Mouse (Mus musculus) heart, adult 8-10 months (tissue): Measurements from ENCODE around the gene Prickle3. TPM values are rescaled to one million over a fixed set of nuclear protein-coding genes. Genes with fewer than 3 reads are reported as not detected.

Experiments used
- DNase-seq: peaks from one replicate; pipeline ENCODE4 v3.0.0; 2022; ENCODE audit warnings: low spot score
- total RNA-seq, 4 experiments: library from RNA; stranded (reverse); gene quantifications; 2 replicates each; pipeline ENCODE4 v1.2.4; 2022

The Prickle3 gene
- total RNA-seq, result 10 to 100 TPM; 18.8 to 22.2 (median 19.5) TPM

DNA sequence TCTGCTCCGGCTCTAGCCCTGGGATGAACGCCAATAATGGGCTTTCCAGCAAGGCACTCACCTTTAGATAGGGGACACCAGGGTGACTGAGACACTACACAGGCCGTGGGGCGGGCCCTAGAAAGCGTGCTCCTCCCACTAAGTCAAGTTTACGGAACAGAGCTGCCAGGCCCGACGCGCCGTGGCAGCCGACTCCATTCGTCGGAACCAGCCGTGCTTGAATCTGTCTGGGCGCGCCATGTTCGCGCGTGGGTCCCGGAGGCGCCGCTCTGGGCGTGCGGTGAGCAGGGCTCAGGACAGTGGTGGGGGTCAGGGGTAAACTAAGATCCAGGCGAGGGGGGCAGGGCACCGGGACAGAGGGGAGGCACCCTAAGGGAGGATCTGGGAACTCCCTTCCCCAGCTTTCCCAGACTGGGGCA is at the start of gene Prickle3:
Prickle3 (plus strand) TSS at position 40 of the 419 bp plus-strand sequence.
- peak; percentile 64 for DNase-seq

DNA sequence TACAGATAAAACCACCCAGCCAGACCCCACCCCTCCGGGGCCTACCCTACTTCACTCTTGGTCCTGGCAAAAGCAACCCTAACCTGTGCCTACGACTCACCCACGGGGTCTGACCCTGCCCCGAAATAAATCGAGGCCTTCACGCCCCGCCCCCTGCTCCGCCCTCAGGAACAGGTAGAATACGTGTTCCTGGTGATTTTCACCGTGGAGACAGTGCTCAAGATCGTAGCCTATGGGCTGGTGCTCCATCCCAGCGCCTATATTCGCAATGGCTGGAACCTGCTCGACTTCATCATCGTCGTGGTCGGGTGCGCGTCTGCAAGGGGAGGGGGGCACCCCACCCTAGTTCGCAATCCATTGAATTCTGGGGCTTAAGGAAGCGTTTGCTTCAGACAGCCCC is 47.0 kb upstream of the Prickle3 start:
- DNase-seq, result no peak

DNA sequence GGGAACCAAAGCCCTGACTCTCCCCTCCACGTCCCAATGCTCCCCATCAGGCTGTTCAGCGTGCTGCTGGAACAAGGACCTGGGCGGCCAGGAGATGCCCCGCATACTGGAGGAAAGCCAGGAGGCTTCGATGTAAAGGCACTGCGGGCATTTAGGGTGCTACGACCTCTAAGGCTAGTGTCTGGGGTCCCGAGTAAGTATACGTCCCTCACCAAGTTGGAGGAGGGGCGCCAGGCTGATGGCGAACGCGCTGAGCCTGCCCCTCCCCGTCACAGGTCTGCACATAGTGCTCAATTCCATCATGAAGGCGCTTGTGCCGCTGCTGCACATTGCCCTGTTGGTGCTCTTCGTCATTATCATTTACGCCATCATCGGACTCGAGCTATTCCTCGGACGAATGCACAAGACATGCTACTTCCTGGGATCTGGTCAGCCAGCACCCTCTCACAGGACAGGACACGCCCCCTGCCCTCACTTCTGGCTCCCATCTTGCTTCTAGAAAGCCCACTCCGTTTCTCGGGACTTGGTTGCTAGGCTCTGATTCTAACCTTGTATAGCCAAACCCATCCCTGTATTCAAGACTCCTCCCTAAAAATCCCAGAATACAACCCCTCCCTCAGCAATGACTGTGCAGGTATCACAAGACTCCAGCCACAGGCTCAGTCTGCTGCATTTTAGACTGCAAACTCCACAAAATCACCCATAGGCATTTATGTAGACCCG is 46.4 kb upstream of the Prickle3 start:
- no peak for DNase-seq

DNA sequence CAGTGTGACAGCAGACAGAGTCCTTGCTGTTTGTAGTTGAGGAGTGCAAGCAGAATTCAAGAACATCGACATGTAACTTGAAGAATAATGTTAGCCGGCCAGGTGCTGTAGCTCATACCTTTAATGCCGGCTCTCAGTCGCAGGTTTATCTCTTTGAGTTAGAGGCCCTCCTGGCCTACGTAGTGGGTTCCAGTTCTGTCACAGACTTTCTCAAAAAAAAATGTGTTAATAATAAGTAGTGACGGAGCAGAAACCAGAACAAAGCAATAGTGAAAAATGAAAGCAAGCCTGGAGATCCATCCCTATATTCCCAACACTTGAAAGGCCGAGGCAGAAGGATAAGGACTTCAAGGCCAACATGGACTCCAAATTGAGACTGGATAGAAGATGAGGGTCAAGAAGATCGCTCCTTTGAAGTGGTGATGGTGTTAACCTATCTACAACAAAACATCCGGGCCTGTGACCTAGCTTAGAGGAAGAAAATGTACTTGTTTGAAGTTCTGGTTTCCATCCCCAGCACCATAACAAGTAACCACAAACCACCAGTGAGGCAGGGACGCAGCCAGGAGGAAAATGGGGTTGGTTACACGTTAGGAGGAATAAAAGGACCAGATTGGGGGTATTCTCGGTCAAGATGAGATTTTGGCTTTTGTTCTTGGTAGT is 39.0 kb upstream of the Prickle3 start:
- DNase-seq, result no peak

DNA sequence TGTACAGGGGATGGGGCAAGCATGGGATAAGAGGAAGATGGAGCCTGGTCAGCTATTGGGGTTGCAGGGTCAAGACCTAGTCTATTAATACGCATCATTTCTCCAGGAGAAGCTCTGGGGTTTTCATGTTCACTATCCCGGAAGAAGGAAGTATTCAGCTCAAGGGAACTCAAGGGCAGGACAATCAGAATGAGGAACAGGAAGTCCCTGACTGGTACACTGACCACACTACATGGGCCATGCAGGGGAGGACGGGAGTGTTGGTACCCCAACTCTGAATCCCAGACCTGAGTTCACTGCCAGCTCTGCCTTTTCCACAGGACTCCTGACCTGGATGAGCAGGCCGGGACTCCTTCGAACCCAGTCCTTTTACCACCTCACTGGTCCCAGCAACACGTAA is 24.5 kb upstream of the Prickle3 start:
- DNase-seq, result no peak

DNA sequence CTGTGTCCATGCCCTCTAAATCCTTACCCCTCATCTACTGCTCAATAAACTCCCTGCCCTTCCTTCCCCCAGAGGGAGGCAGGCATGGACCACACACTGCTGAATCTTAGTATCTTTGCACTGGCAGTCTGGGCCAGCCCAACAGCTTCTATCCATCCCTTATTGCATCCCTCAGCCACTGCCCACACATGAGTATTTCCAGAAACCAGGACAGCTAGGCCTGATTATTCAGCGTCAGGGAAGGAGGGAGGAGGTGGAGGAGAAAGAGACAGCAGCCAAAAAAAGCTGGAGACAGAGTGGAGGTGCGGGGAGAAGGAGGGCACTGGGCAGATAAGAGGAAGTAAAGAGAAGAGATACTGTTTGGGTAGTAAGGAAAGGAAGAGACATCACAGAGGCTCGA is 22.0 kb upstream of the Prickle3 start:
- DNase-seq, result no peak

DNA sequence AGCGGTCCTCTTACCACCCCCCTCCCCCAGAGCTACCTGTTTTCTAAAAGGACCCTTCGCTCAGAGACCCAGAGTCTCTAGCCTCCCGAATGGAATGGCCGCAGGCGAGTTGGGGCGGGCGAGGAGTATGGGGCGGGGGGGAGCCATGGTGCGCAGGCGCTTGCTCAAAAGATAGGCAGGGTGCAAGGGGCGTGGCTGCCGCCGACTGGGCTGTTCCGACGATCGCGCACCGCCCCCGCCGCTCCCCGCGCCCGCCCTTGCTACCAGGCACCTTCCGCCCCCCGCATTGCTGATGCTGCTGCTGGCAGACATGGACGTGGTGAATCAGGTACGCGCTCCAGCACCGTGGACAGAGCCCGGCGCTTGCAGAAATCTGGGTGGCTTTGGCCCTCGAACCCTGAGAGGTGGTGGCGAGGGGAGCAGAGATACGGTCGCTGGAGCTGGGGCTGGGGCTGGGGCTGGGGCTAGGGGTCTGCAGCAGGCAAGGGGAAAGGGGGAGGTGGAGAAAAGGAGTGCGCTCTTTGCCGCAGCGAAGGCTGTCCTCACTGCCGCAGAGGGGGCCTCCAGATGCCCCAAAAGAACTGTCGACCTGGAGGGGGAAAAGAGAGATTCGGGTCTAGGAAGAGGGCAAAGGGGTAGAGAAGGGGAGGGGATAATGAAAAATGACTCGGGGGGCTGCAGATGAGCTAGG is 18.5 kb upstream of the Prickle3 start, which contains the start of gene Syp:
Syp (plus strand) TSS at position 71 of the 691 bp plus-strand sequence.
- DNase-seq, result peak; percentile 40

DNA sequence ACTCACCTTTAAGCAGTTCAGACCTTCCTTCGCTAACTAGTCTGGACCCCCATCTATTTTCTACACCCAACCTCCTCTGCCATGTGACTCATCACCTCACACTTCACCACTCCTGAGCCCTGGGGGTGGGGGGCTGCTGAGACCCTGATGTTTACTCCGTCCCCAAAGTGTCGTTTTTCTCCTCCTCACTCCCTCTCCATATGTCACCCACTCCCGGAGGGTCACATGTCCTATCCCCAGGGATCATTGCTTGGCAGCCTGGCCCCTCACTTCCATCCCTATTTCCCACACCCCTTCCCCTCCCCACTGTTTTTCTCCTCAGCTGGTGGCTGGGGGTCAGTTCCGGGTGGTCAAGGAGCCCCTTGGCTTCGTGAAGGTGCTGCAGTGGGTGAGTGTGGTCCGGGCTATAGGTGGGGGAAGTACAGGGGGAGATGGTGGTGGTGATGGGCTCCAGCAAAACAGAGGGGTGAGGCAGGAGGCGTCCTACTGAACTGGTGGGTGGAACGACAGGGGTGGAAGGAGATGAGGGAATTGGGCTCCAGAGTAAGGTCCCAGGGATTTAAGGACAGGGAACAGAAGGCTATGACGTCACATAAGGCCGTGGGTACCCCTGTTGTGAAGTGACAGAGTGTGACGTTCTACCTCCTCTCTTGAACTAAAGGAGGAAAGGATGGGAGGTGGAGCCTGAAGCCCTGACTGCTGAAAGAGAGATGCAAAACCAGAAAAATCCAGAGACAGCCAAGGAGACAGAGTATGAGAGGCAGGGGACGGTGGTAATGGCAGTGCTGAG is 17.3 kb upstream of the Prickle3 start:
- DNase-seq, result no peak

DNA sequence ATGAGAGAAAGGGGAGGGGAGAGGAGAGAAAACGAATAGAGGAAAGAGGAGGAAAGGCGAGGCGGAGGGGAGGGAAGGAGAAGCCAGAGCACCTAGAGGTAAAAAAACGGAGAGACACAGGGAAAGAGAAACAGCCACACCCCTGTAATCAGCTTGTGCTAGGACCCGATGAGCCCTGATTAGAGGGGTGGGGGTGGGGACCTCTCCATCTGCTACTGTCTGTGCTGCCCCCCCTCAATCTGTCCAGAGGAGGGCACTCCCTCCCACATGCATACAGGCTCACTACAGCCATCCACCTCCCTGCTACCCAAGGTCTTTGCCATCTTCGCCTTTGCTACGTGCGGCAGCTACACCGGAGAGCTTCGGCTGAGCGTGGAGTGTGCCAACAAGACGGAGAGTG is 16.3 kb upstream of the Prickle3 start:
- DNase-seq, result no peak

DNA sequence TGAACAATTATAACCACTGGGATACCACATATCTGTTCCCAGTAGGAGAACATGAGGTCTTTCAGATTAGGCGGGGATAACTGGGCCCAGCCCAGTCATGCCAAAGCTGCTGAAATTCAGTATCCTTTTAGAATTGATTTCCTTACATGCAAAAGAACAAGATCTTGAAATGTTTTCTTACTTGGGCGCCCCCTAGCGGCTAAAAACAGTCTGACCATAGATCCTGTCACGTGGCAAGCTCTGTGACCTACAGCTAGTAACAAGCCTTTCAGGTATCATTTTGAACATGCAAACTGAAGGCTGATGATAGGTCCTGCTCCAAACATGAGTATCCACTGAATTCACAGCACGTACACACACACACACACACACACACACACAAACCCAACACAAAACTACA is 11.7 kb upstream of the Prickle3 start:
- peak; percentile 78 for DNase-seq

DNA sequence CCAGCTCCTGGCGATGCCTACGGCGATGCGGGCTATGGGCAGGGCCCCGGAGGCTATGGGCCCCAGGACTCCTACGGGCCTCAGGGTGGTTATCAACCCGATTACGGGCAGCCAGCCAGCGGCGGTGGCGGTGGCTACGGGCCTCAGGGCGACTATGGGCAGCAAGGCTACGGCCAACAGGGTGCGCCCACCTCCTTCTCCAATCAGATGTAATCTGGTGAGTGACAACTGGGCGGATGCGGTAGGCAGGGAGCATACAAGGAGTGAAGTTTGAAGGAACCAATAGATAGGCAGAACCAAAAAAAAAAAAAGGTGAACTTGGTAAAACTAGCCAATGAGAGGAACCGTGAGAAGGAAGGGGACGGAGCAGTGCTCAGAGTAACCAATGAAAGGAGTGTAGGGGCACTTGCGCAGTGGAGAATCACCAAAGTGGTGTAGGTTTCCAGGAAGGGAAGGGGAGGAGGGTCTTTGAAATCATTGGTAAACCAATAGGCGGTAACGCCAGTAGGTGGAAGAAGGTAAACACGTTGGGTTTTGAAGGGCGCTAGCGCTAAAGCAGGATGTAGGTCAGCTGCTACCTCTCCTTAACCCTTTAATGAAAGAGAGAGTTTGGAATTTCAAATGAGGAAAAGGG is 8.3 kb upstream of the Prickle3 start:
- peak; percentile 92 for DNase-seq

DNA sequence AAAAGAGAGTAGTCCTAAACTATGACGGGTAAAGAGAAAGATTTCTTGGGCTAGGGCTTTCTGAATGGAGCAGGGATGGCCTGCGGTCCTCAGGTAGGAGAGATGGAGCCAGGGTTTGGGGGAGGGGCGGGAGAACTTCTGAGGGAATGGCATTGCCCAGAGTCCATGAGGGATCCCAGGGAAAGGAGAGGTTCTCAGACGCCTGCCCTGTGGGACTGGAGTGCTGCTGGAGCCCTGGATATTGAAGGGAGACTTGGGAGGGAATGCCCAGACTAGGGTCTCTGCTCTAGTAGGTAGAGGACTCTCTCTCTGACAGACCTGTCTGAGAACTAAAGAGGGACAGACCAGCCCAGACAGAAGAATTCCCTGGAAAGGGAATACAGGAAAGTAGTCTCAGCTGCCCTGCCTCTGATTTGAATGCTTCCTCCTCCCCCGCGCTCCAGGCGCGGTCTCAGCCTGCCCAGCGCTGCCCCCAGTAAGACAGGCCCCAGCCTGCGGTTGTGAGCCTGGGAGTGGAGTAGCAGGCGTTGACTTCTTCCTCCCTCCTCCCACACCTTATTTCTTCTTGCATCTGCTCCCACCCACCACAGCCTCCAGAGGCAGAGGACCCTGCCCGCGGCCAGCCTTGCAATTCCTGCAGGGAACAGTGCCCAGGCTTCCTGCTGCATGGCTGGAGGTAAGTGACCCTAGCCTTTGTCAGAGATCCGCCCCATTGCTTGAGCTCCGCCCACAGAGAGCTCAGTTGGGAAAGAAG is 1.1 kb downstream of the Prickle3 start:
- DNase-seq, result peak; percentile 74

DNA sequence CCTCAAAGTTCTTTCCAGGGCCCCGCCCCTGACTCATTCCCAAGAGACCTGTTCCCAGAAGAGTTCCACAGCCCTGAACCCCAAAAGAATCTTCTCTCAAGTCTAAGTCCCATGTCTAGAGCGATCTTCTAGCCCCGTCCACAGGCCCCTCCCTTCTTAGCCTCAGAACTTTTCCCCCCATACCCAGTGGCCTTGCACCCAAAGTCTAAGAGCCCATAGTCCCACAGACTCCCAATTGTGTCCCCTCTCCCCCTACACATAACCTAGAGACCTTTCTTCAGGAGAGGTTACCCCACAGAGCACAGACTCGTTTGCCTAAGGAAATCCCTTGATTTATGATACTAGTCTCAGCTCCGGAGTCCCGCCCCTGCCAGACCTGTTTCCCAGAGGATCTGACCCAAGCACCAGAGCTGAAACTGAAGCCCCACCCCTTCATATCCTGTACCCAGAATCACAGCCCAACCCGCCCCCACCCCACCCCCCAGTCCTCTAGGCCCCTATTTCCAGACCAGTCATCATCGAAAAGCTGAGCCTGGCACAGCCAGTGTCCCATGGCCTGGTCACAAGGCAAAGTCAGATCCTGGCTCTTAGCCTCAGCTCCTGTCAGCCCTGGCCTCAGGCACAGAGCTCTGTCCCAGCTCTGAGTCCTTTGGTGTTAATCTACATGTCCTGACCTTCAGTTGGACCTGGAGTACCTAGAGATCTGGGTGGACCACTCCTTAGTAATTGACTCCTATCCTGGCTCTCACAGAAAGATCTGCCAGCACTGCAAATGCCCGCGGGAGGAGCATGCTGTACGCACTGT is 1.9 kb downstream of the Prickle3 start:
- peak; percentile 56 for DNase-seq

DNA sequence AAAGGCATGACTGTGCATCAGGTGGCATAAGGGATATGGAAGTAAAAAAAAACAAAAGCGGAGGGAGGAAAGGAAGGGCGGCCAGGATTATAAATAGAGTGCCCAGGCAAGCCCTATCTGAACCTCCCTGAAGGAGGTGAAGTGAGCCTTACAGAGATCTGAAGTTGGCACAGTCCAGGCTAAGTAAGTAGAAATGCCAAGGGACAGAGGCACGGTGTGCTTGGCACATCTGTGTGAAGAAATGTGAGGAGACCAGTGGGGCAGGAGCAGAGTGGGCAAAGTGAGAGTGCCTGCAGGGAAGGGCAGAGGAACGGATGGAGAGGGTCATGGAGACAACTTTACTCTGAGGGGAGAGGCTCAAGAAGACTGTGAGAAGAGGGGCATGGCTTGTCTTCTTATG is 4.0 kb downstream of the Prickle3 start:
- no peak for DNase-seq

DNA sequence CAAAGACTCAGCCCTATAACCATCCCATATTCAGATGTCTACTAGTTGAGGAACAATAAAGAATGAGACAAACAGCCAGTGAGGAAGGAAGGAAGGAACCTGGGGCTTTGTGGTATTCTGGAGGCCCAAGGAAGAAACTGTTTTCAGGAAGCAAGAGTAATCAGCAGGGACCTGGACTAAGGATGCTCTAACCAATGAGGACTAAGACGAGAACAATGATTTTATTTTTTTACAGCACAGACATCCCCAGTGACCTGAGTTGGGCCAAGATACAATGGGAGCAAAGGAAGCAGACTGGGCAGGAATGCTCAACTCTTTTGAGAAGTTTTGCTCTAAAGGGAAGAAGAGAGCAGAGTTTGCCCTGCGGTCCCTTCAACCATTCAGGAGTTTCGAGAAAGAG is 5.9 kb downstream of the Prickle3 start:
- peak; percentile 37 for DNase-seq

DNA sequence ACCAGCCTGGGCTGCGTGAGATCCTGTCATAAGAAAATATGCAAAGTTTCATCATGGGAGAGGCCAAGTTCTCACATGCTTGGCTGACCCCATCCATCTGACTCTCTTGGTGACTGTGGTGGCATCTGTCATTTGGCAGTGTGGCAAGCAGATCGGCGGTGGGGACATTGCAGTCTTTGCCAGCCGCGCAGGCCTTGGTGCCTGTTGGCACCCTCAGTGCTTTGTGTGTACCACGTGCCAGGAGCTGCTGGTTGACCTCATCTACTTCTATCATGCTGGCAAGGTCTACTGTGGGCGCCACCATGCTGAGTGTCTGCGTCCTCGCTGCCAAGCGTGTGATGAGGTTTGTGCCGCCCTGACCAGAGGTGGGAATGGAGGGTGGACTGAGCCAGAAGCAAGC is 7.7 kb downstream of the Prickle3 start:
- peak; percentile 41 for DNase-seq

DNA sequence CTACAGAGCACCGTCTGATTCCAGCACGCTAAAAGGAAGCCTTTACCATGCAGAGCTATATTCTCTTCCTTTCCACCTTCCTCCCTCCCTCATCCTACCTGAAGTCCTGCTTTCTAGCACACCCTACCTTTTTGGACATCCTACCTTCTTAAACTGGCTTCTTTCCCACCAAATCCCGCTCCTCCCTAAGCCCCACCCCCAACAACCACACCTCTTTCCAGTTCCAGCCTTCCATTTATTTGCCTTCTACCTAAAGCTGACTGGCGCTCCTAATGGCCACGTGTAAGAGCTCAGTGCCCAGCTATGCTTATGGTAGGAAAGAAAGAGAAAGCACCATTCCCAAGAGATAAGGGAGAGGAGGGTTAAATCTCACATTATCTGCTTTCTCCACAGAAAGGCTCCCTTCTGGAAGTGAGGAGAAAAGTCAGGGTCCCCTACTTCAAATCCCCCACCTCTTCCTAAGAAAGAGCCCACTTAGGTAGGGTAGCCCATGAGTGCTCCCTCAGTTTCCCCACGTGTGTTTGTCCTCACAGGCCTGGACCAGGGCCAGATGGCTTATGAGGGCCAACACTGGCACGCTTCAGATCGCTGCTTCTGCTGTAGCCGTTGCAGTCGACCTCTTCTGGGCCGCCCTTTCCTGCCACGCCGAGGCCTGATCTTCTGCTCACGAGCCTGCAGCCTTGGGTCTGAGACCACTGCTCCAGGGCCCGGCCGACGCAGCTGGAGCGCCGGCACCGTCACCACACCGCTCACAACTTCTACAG is 8.9 kb downstream of the Prickle3 start:
- DNase-seq, result no peak

DNA sequence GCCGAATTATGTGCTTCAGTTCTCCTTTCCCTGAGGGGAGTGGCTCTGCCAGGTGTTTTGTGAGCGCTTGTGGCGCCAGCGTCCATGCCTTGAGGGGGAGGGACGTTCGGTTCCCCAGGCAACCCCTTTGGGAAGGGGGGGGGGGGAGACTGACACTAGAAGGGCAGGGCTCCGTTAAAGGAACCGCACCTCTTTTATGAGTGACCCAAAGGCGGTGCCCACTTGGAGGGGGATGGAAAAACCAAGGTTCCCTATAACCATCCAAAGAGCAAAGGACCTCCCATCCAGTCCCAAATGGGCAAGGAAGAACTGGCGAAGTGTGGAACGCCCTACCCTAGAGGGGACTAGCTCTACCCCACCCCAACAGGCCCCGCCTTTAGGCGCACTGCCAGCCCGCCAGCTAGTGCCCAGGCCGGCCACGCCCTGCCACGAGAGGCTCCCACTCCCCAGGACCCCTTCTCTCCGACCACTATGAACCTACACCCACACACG is 13.4 kb downstream of the Prickle3 start:
- peak; percentile 67 for DNase-seq
